Mouse (Mus musculus): ENCODE data around the gene Fndc3c1. TPM values are rescaled to one million over a fixed set of nuclear protein-coding genes. Genes with fewer than 3 reads are reported as not detected.

Gene Fndc3c1
- not detected for total RNA-seq (2023)

GRCm38 (mm10) chrX:106485101-106485651 is at the start of gene Fndc3c1:
Fndc3c1 (minus strand) TSS chrX:106485401.

Other genes with a start within 250 kb of the Fndc3c1 start
- gene Fnd3c2, start 230.0 kb downstream of the Fndc3c1 start, total RNA-seq (2023) = not detected
- not detected for gene Gm5127, start 97.8 kb upstream of the Fndc3c1 start, total RNA-seq (2023)
- gene Cysltr1, start 118.3 kb upstream of the Fndc3c1 start, total RNA-seq (2023) = 1 to 10 TPM; 6.5 to 8.5 TPM